Mouse (Mus musculus) subcutaneous adipose tissue, adult 2 months (tissue): ENCODE results near the gene Acp6. TPM values are rescaled to one million over a fixed set of nuclear protein-coding genes. Genes with fewer than 3 reads are reported as not detected.

ENCODE experiments used
- polyA plus RNA-seq: library from polyadenylated mRNA; depleted of rRNA; stranded (reverse); fragments of >200 nt; gene quantifications from 2 replicates; pipeline ENCODE4 v1.2.3, GENCODE M21; 2012; ENCODE audit warnings: low replicate concordance; rRNA removed

Gene Acp6
- 46.7 and 48.3 TPM in 2 replicates for polyA plus RNA-seq

DNA sequence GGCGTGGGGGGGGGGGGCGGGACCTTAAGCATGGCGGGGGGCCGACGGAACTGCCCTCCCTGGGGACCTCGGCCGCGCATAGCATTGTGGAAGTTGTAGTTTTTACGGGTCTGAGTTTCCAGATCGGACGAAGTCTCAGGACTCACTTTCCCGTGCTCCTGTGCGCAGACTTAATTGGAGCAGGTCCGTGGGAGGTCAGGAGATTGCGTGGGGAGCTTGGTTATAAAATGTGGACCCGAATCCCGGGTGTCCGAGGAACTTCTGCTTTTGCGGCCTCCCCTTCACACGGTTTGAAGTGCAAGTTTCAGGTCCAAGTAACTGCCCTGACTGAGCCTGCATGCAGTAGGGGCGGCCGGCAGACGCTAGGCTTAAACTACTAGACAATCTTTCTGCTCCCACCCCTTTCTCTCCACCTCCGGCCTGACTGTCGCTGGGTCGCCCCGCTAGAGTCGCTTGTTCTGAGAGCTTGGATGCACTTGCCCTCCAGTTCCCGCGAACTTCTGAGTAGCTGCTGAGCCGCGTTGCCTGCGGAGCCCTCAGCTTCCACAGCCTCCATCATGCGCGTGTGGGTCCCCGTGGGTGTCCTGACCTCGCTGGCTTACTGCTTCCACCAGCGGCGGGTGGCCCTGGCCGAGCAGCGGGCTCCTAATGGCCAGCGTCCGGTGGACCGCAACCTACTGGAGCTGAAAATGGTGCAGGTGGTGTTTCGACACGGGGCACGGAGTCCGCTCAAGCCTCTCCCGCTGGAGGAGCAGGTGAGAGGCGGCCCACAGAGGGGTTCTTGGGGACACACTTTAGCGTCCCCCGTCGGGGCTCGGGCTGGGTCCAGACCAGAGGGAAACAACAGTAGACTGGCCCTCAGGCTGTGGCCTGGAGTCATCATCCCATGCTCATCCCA, at the start of gene Acp6:
Gene Acp6, plus strand, starts transcription at position 167 of the 898 bp plus-strand sequence.

Other genes with a start within 250 kb of the Acp6 start
- 0.06 TPM in 1 of 2 replicates, not detected in the other for gene Gja8, start 232.8 kb upstream of the Acp6 start, polyA plus RNA-seq
- gene Bcl9, start 139.1 kb downstream of the Acp6 start, polyA plus RNA-seq = 10.5 and 27.5 TPM in 2 replicates